ENCODE assay signal across 14 mouse cellular contexts in the genomic region with DNA sequence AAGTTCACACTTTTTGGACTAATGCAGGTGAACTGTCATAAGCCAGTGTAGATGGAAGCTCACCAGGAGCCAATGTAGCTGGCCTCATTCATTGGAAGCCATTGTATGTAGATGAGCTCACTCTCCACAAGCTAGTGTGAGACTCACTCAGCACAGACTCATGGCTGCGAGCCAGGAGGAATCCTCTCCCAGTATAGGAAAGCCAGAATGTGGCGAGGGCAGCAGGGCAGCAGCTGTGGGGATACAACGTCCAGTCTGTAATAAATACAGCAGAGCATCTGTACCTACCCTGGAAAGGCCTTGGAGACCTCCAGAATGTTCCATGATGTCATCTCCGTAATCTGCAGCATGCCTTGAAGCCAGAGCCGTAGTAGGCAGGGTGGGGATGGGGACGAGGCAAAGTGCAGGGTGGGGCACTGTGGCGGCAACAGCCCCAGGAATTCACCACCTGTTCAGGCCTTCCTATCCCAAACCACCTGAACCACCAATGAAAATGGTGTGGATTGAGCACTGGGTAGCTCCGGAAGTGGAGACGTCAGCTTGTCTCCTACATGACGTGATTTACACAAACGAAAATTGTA.
DNase-seq lines count a peak whose midpoint lies in the region; ATAC-seq lines count a peak whose summit lies in the region.
"Had no signal": no experiment of that assay in that cellular context is flagged by ENCODE, and none has a peak within 500 bp of the region (broad histone marks: within the 10 kb centered on the region; RNA-seq: fewer than 3 reads in every experiment).

No protein-coding gene starts in this region.

- H3K36me3 ChIP-seq in heart, embryonic 13.5 days: no peaks in the 10 kb centered on the region
- no peaks in the 10 kb centered on the region for H3K36me3 ChIP-seq in heart, embryonic 11.5 days (ENCODE audit: control insufficient read depth, insufficient read depth, low read length)
- no peaks in the 10 kb centered on the region for H3K36me3 ChIP-seq in limb, embryonic 13.5 days
- H3K36me3 ChIP-seq in limb, embryonic 10.5 days: no peaks in the 10 kb centered on the region
- H3K36me3 ChIP-seq in intestine, embryonic 14.5 days (ENCODE audit: control insufficient read depth, insufficient read depth, low read length): no peaks in the 10 kb centered on the region
- H3K36me3 ChIP-seq: heart, embryonic 15.5 days had no signal

- peak; percentile 11; the same call in 1 of the 2 replicates for ATAC-seq in heart, embryonic 13.5 days (ENCODE audit: extremely low read depth, insufficient number of reproducible peaks, low FRiP score, low TSS enrichment)
- no peak for ATAC-seq in heart, embryonic 11.5 days (replicated peaks; ENCODE audit: insufficient number of reproducible peaks, low FRiP score, low TSS enrichment)
- peak; percentile 78 for ATAC-seq in limb, embryonic 13.5 days (ENCODE audit: low FRiP score, low read depth)
- ATAC-seq in intestine, embryonic 14.5 days (replicated peaks; ENCODE audit: low FRiP score, low TSS enrichment, low read depth): peak; percentile 59; the same call in 1 of the 2 replicates
- ATAC-seq in monocyte, adult 5-6 weeks (replicated peaks; ENCODE audit: insufficient number of reproducible peaks, low FRiP score, low TSS enrichment, poor library complexity, severe bottlenecking): no peak
- ATAC-seq: activated CD4-positive, CD25-positive, alpha-beta regulatory T cell, adult 4 months; forebrain, embryonic 13.5 days had no signal

- no peak overlapping the region for H3K4me3 ChIP-seq in heart, embryonic 13.5 days
- H3K4me3 ChIP-seq in heart, embryonic 11.5 days (ENCODE audit: low read depth, low read length): no peak overlapping the region
- H3K4me3 ChIP-seq in limb, embryonic 13.5 days: no peak overlapping the region
- H3K4me3 ChIP-seq in limb, embryonic 10.5 days: no peak overlapping the region
- no peak overlapping the region for H3K4me3 ChIP-seq in intestine, embryonic 14.5 days (ENCODE audit: low read depth, low read length)
- H3K4me3 ChIP-seq: forebrain, embryonic 13.5 days; heart, embryonic 15.5 days had no signal

- H3K9ac ChIP-seq in heart, embryonic 13.5 days: no peak overlapping the region
- no peak overlapping the region for H3K9ac ChIP-seq in heart, embryonic 11.5 days (ENCODE audit: low read depth, low read length)
- no peak overlapping the region for H3K9ac ChIP-seq in limb, embryonic 13.5 days
- no peak overlapping the region for H3K9ac ChIP-seq in intestine, embryonic 14.5 days (ENCODE audit: low read length)
- H3K9ac ChIP-seq: forebrain, embryonic 13.5 days; heart, embryonic 15.5 days had no signal

- no peak overlapping the region for H3K4me2 ChIP-seq in heart, embryonic 13.5 days
- no peak overlapping the region for H3K4me2 ChIP-seq in heart, embryonic 11.5 days
- no peak overlapping the region for H3K4me2 ChIP-seq in limb, embryonic 13.5 days (replicated peaks)
- no peak overlapping the region for H3K4me2 ChIP-seq in intestine, embryonic 14.5 days (ENCODE audit: low read length)
- H3K4me2 ChIP-seq: forebrain, embryonic 13.5 days; heart, embryonic 15.5 days; liver, embryonic 11.5 days had no signal

- peaks cover 30% of the 10 kb centered on the region for H3K4me1 ChIP-seq in heart, embryonic 13.5 days
- peaks cover 4% of the 10 kb centered on the region; the same call in 1 of the 2 replicates for H3K4me1 ChIP-seq in heart, embryonic 11.5 days (ENCODE audit: control insufficient read depth, insufficient read depth, low read length)
- peaks cover 9% of the 10 kb centered on the region; the same call in 1 of the 2 replicates for H3K4me1 ChIP-seq in limb, embryonic 13.5 days
- peaks cover 21% of the 10 kb centered on the region for H3K4me1 ChIP-seq in limb, embryonic 10.5 days
- no peaks in the 10 kb centered on the region; the same call in none of the 2 replicates for H3K4me1 ChIP-seq in intestine, embryonic 14.5 days (replicated peaks; ENCODE audit: control insufficient read depth, insufficient read depth, low read length)

- H3K27ac ChIP-seq in heart, embryonic 13.5 days (replicated peaks): no peak overlapping the region
- no peak overlapping the region for H3K27ac ChIP-seq in heart, embryonic 11.5 days (ENCODE audit: low read depth, low read length)
- H3K27ac ChIP-seq in limb, embryonic 13.5 days: no peak overlapping the region
- no peak overlapping the region for H3K27ac ChIP-seq in limb, embryonic 10.5 days
- no peak overlapping the region for H3K27ac ChIP-seq in intestine, embryonic 14.5 days (ENCODE audit: low read depth)
- H3K27ac ChIP-seq: forebrain, embryonic 13.5 days; heart, embryonic 15.5 days had no signal

- no peaks in the 10 kb centered on the region for H3K9me3 ChIP-seq in heart, embryonic 13.5 days
- no peaks in the 10 kb centered on the region for H3K9me3 ChIP-seq in heart, embryonic 11.5 days (replicated peaks; ENCODE audit: control insufficient read depth, low read length)
- no peaks in the 10 kb centered on the region for H3K9me3 ChIP-seq in limb, embryonic 13.5 days
- no peaks in the 10 kb centered on the region for H3K9me3 ChIP-seq in limb, embryonic 10.5 days (replicated peaks)
- H3K9me3 ChIP-seq in intestine, embryonic 14.5 days (ENCODE audit: control insufficient read depth, low read length): no peaks in the 10 kb centered on the region
- H3K9me3 ChIP-seq: forebrain, embryonic 13.5 days; heart, embryonic 15.5 days had no signal

- WGBS in heart, embryonic 13.5 days: 54% methylated on average over 11 of the region's 11 CpGs
- 64% methylated on average over 11 of the region's 11 CpGs for WGBS in heart, embryonic 11.5 days (ENCODE audit: insufficient replicate concordance)
- WGBS in limb, embryonic 13.5 days: 59% methylated on average over 11 of the region's 11 CpGs
- WGBS in limb, embryonic 10.5 days: 88% methylated on average over 11 of the region's 11 CpGs
- WGBS in intestine, embryonic 14.5 days: 60% methylated on average over 11 of the region's 11 CpGs

- peaks cover 10% of the 10 kb centered on the region; the same call in 1 of the 2 replicates for H3K27me3 ChIP-seq in heart, embryonic 13.5 days (replicated peaks)
- no peaks in the 10 kb centered on the region; the same call in 1 of the 2 replicates for H3K27me3 ChIP-seq in heart, embryonic 11.5 days (ENCODE audit: control insufficient read depth, insufficient read depth, low read length)
- H3K27me3 ChIP-seq in limb, embryonic 13.5 days: no peaks in the 10 kb centered on the region
- no peaks in the 10 kb centered on the region for H3K27me3 ChIP-seq in limb, embryonic 10.5 days (ENCODE audit: low read depth, poor library complexity, severe bottlenecking)
- no peaks in the 10 kb centered on the region for H3K27me3 ChIP-seq in intestine, embryonic 14.5 days (replicated peaks; ENCODE audit: control insufficient read depth, insufficient read depth, low read length)
- H3K27me3 ChIP-seq: forebrain, embryonic 13.5 days; heart, embryonic 15.5 days had no signal

- DNase-seq in limb, embryonic 10.5 days (ENCODE audit: low spot score): no peak
- DNase-seq in MN1 (ENCODE audit: low spot score): peak; percentile 70
- DNase-seq in intestine, embryonic 14.5 days (ENCODE audit: low spot score): no peak
- DNase-seq in left cerebral cortex, adult 8-10 months (ENCODE audit: low spot score in 2 of 2): no peak
- DNase-seq: right cerebral cortex, postnatal 4 days; thymus, postnatal 25 days had no signal

Comparison
In these comparisons a context has a peak if more than half of its experiments do, and no peak if none do; other contexts are left out.
1. ATAC-seq: peak in heart, embryonic 13.5 days (single experiment), limb, embryonic 13.5 days (single experiment) and intestine, embryonic 14.5 days (single experiment); none in heart, embryonic 11.5 days (single experiment) and monocyte, adult 5-6 weeks (single experiment).